Mouse (Mus musculus): ENCODE results near the gene Csad.

- TF ChIP-seq FLI1 (IDR thresholded peaks at IDR 0.05; ENCODE audit: low read length) (no peak), GATA1 (IDR thresholded peaks at IDR 0.05; ENCODE audit: borderline replicate concordance, low read length) (no peak)
Observed at GRCm38 (mm10) chr15:102191699-102192098, 12.8 kb downstream of the Csad start.
